Mouse (Mus musculus) erythroblast, embryonic 14.5 days (primary cell): Measurements from ENCODE around the gene Gprc5c.
"Not testable (repeated sequence)": the region's sequence is repeated elsewhere in the genome, so short reads cannot be mapped to it uniquely, and the experiment has no call there.

ENCODE experiments used
- GATA1 ChIP-seq: IDR thresholded peaks from 2 replicates; pipeline ENCODE4 v1.6.1; 2012; ENCODE audit warnings: low read length, inconsistent platforms, mixed read lengths
- TAL1 ChIP-seq: IDR thresholded peaks from 3 replicates; pipeline ENCODE4 v1.6.1; 2012; ENCODE audit warnings: low read length, inconsistent platforms, mixed read lengths

DNA sequence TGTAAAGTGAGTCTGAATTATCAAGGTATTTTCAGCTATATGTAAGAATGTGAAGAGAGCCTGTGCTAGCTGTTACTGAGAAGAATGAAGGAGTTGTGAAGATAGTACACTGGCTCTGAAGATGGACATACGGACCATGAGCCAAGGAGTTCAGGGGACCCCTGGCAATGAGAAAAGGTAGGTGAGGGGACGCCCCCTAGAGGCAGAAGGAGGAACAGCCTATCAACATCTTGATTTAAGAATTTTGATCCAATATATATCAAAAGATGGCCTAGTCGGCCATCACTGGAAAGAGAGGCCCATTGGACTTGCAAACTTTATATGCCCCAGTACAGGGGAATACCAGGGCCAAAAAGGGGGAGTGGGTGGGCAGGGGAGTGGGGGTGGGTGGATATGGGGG, 58.6 kb downstream of the Gprc5c start:
- not testable (repeated sequence) for TF ChIP-seq TAL1, GATA1
